Mouse (Mus musculus) embryonic facial prominence, embryonic 12.5 days (tissue): ENCODE results near the gene Slc36a4. TPM values are rescaled to one million over a fixed set of nuclear protein-coding genes. Genes with fewer than 3 reads are reported as not detected.

Experiments used
- ATAC-seq: fragments of 200-750 bp; cut with Nextera tagmentation; 2 replicates; pipeline ENCODE4 v1.8.0; 2017; ENCODE audit not compliant: insufficient number of reproducible peaks, insufficient read depth, low FRiP score, low TSS enrichment
- H3K27ac ChIP-seq: fragments of 300-500 bp; sonication (generic); 2 replicates; pipeline ENCODE4 v1.5.1; 2016; ENCODE audit warnings: mild to moderate bottlenecking
- H3K27me3 ChIP-seq: fragments of 300-500 bp; sonication (generic); 2 replicates; pipeline ENCODE4 v1.6.1; 2016; ENCODE audit warnings: mild to moderate bottlenecking, moderate library complexity
- H3K36me3 ChIP-seq: fragments of 300-500 bp; sonication (generic); 2 replicates; pipeline ENCODE4 v1.6.1; 2016; ENCODE audit warnings: mild to moderate bottlenecking
- H3K4me1 ChIP-seq: fragments of 300-500 bp; sonication (generic); 2 replicates; pipeline ENCODE4 v1.6.1; 2016
- H3K4me2 ChIP-seq: fragments of 300-500 bp; sonication (generic); replicated peaks from 2 replicates; pipeline ENCODE4 v1.6.1; 2016; ENCODE audit warnings: mild to moderate bottlenecking, moderate library complexity
- H3K4me3 ChIP-seq: fragments of 300-500 bp; sonication (generic); 2 replicates; pipeline ENCODE4 v1.5.1; 2016; ENCODE audit warnings: mild to moderate bottlenecking
- H3K9ac ChIP-seq: fragments of 300-500 bp; sonication (generic); 2 replicates; pipeline ENCODE4 v1.6.1; 2016; ENCODE audit warnings: mild to moderate bottlenecking, moderate library complexity
- H3K9me3 ChIP-seq: fragments of 300-500 bp; sonication (generic); 2 replicates; pipeline ENCODE4 v1.6.1; 2016; ENCODE audit warnings: mild to moderate bottlenecking, moderate library complexity
- WGBS: fragments of 180-500 bp; shearing (Covaris S2); methylation state at CpG from one replicate; pipeline ENCODE4 v1.1.7; 2016; 5-methylcytosine and 5-hydroxymethylcytosine counted together
- polyA plus RNA-seq: library from polyadenylated mRNA; unstranded; fragments of >200 nt; fragmentation: Nextera tagmentation; extraction: Ambion mirVana; gene quantifications from 2 replicates; pipeline ENCODE4 v1.2.1, GENCODE M21; 2016

Slc36a4 gene
- polyA plus RNA-seq, 1 experiment from 2014 or later, result 21.3 TPM

- Histone ChIP-seq H3K4me1 (no peaks in the 10 kb centered on the region), H3K4me3 (no peak overlapping the region), H3K36me3 (peaks cover 64% of the 10 kb centered on the region), H3K27me3 (no peaks in the 10 kb centered on the region), H3K27ac (no peak overlapping the region), H3K9me3 (no peaks in the 10 kb centered on the region), H3K9ac (no peak overlapping the region), H3K4me2 (no peak overlapping the region)
- 94% methylated on average over 8 of the region's 8 CpGs for WGBS
- ATAC-seq, result no peak
These were observed 17.6 kb downstream of the Slc36a4 start for GRCm38 (mm10) chr9:15727168-15727567.

- Histone ChIP-seq H3K4me3 (no peak overlapping the region), H3K27me3 (no peaks in the 10 kb centered on the region), H3K9me3 (no peaks in the 10 kb centered on the region), H3K4me1 (no peaks in the 10 kb centered on the region), H3K36me3 (peaks cover 48% of the 10 kb centered on the region), H3K27ac (no peak overlapping the region), H3K4me2 (no peak overlapping the region), H3K9ac (no peak overlapping the region)
- no peak for ATAC-seq
- 69% methylated on average over 13 of the region's 13 CpGs for WGBS
These were observed 22.5 kb downstream of the Slc36a4 start for GRCm38 (mm10) chr9:15731758-15732748.

GRCm38 (mm10) chr9:15734056-15734866 lies 24.7 kb downstream of the Slc36a4 start:
- ATAC-seq, result no peak
- H3K9ac ChIP-seq, result no peak overlapping the region
- H3K36me3 ChIP-seq, result peaks cover 47% of the 10 kb centered on the region
- no peaks in the 10 kb centered on the region for H3K9me3 ChIP-seq
- H3K4me1 ChIP-seq, result no peaks in the 10 kb centered on the region
- H3K4me3 ChIP-seq, result no peak overlapping the region
- H3K4me2 ChIP-seq, result no peak overlapping the region
- WGBS, result 82% methylated on average over 11 of the region's 11 CpGs
- no peaks in the 10 kb centered on the region for H3K27me3 ChIP-seq
- no peak overlapping the region for H3K27ac ChIP-seq

GRCm38 (mm10) chr9:15734867-15735131 lies 25.3 kb downstream of the Slc36a4 start:
- Histone ChIP-seq H3K27me3 (no peaks in the 10 kb centered on the region), H3K4me3 (no peak overlapping the region), H3K4me2 (no peak overlapping the region), H3K27ac (no peak overlapping the region), H3K4me1 (no peaks in the 10 kb centered on the region), H3K36me3 (peaks cover 46% of the 10 kb centered on the region), H3K9ac (no peak overlapping the region), H3K9me3 (no peaks in the 10 kb centered on the region)
- ATAC-seq, result no peak
- WGBS, result 90% methylated on average over 6 of the region's 6 CpGs

- H3K9me3 ChIP-seq, result no peaks in the 10 kb centered on the region
These were observed 28.0 kb downstream of the Slc36a4 start for GRCm38 (mm10) chr9:15737522-15737921.

GRCm38 (mm10) chr9:15741428-15741827 lies 31.9 kb downstream of the Slc36a4 start:
- Histone ChIP-seq H3K4me1 (no peaks in the 10 kb centered on the region), H3K4me2 (no peak overlapping the region), H3K27ac (no peak overlapping the region), H3K9me3 (no peaks in the 10 kb centered on the region), H3K9ac (no peak overlapping the region), H3K27me3 (no peaks in the 10 kb centered on the region), H3K4me3 (no peak overlapping the region), H3K36me3 (peaks cover 24% of the 10 kb centered on the region)
- WGBS, result 76% methylated on average over 4 of the region's 4 CpGs
- no peak for ATAC-seq

More at GRCm38 (mm10) chr9:15737522-15737921, 28.0 kb downstream of the Slc36a4 start:
- 92% methylated on average over 2 of the region's 2 CpGs for WGBS
- Histone ChIP-seq H3K36me3 (peaks cover 38% of the 10 kb centered on the region), H3K4me3 (no peak overlapping the region), H3K27ac (no peak overlapping the region), H3K4me1 (no peaks in the 10 kb centered on the region), H3K9ac (no peak overlapping the region), H3K4me2 (no peak overlapping the region), H3K27me3 (no peaks in the 10 kb centered on the region)
- ATAC-seq, result no peak

GRCm38 (mm10) chr9:15741931-15742330 lies 32.4 kb downstream of the Slc36a4 start:
- Histone ChIP-seq H3K9me3 (no peaks in the 10 kb centered on the region), H3K27me3 (no peaks in the 10 kb centered on the region), H3K27ac (no peak overlapping the region), H3K4me1 (no peaks in the 10 kb centered on the region), H3K9ac (no peak overlapping the region), H3K4me3 (no peak overlapping the region), H3K36me3 (peaks cover 20% of the 10 kb centered on the region), H3K4me2 (no peak overlapping the region)
- no peak for ATAC-seq
- WGBS, result 72% methylated on average over 6 of the region's 6 CpGs

GRCm38 (mm10) chr9:15745985-15746607 lies 36.6 kb downstream of the Slc36a4 start:
- Histone ChIP-seq H3K27me3 (no peaks in the 10 kb centered on the region), H3K4me3 (no peak overlapping the region), H3K36me3 (no peaks in the 10 kb centered on the region), H3K9me3 (no peaks in the 10 kb centered on the region), H3K9ac (no peak overlapping the region), H3K27ac (no peak overlapping the region), H3K4me2 (no peak overlapping the region), H3K4me1 (no peaks in the 10 kb centered on the region)
- no peak for ATAC-seq
- WGBS, result 64% methylated on average over 2 of the region's 2 CpGs

GRCm38 (mm10) chr9:15746636-15747035 lies 37.1 kb downstream of the Slc36a4 start:
- H3K27ac ChIP-seq, result no peak overlapping the region
- H3K4me3 ChIP-seq, result no peak overlapping the region
- no peak for ATAC-seq
- H3K9me3 ChIP-seq, result no peaks in the 10 kb centered on the region
- H3K4me1 ChIP-seq, result no peaks in the 10 kb centered on the region
- H3K27me3 ChIP-seq, result no peaks in the 10 kb centered on the region
- H3K36me3 ChIP-seq, result no peaks in the 10 kb centered on the region
- H3K4me2 ChIP-seq, result no peak overlapping the region
- 21% methylated on average over 7 of the region's 7 CpGs for WGBS
- no peak overlapping the region for H3K9ac ChIP-seq

GRCm38 (mm10) chr9:15748383-15748782 lies 38.8 kb downstream of the Slc36a4 start:
- H3K9ac ChIP-seq, result no peak overlapping the region
- no peak overlapping the region for H3K4me2 ChIP-seq
- no peak for ATAC-seq
- no peaks in the 10 kb centered on the region for H3K36me3 ChIP-seq
- no peaks in the 10 kb centered on the region for H3K27me3 ChIP-seq
- no peaks in the 10 kb centered on the region for H3K4me1 ChIP-seq
- H3K27ac ChIP-seq, result no peak overlapping the region
- no peak overlapping the region for H3K4me3 ChIP-seq
- no peaks in the 10 kb centered on the region for H3K9me3 ChIP-seq
- 57% methylated on average over 5 of the region's 5 CpGs for WGBS

- Histone ChIP-seq H3K36me3 (no peaks in the 10 kb centered on the region), H3K4me2 (no peak overlapping the region), H3K9ac (no peak overlapping the region), H3K9me3 (no peaks in the 10 kb centered on the region), H3K27me3 (no peaks in the 10 kb centered on the region), H3K27ac (no peak overlapping the region), H3K4me1 (no peaks in the 10 kb centered on the region), H3K4me3 (no peak overlapping the region)
- ATAC-seq, result no peak
These were observed 49.8 kb downstream of the Slc36a4 start for GRCm38 (mm10) chr9:15759318-15759717.
